Mouse (Mus musculus) megakaryocyte progenitor cell, adult 5-6 weeks (primary cell): Measurements from ENCODE around the gene Fam222b. TPM values are rescaled to one million over a fixed set of nuclear protein-coding genes. Genes with fewer than 3 reads are reported as not detected.

Experiments used
- ATAC-seq: replicated peaks from 2 replicates; pipeline ENCODE4 v1.8.0; 2016; ENCODE audit warnings: mild to moderate bottlenecking, moderate TSS enrichment, inconsistent platforms; ENCODE audit not compliant: poor library complexity
- total RNA-seq, 2 experiments: library from RNA; stranded (forward) in 1 of 2; stranded (reverse) in 1 of 2; fragments of 157-497, 149-512 nt in 1 of 2; fragments of 200-1000 nt in 1 of 2; gene quantifications; 2 replicates each; pipeline versions ENCODE4 v1.2.3 to v1.2.4; 2015 to 2017

Fam222b gene
- total RNA-seq, 2 experiments from 2014 or later: 6.0 to 20.3 TPM

- no peak for ATAC-seq
Measured at GRCm38 (mm10) chr11:78202372-78202771, 107.9 kb downstream of the Fam222b start.

GRCm38 (mm10) chr11:78204287-78204686, 109.8 kb downstream of the Fam222b start:
- no peak for ATAC-seq

- ATAC-seq: no peak
Measured at GRCm38 (mm10) chr11:78205361-78206206, 111.1 kb downstream of the Fam222b start.

Other genes with a start within 250 kb of the Fam222b start
- not detected in 2 replicates for gene Pipox, start 200.6 kb upstream of the Fam222b start, total RNA-seq (2015)
- gene Pipox, start 200.6 kb upstream of the Fam222b start, total RNA-seq (2017): 0.17 and 0.44 TPM in 2 replicates
- gene Sez6, start 163.9 kb upstream of the Fam222b start, total RNA-seq (2015): not detected in 2 replicates
- not detected in 2 replicates for gene Sez6, start 163.9 kb upstream of the Fam222b start, total RNA-seq (2017)
- gene Phf12, start 111.9 kb upstream of the Fam222b start, total RNA-seq (2015): 61.8 and 64.3 TPM in 2 replicates
- 25.9 and 28.8 TPM in 2 replicates for gene Phf12, start 111.9 kb upstream of the Fam222b start, total RNA-seq (2017)
- gene Dhrs13, start 62.4 kb upstream of the Fam222b start, total RNA-seq (2015): 6.7 and 7.2 TPM in 2 replicates
- gene Dhrs13, start 62.4 kb upstream of the Fam222b start, total RNA-seq (2017): 5.6 and 9.7 TPM in 2 replicates
- 48.8 and 50.2 TPM in 2 replicates for gene Flot2, start 56.7 kb upstream of the Fam222b start, total RNA-seq (2015)
- gene Flot2, start 56.7 kb upstream of the Fam222b start, total RNA-seq (2017): 71.5 and 75.5 TPM in 2 replicates
- gene Eral1, start 14.3 kb upstream of the Fam222b start, total RNA-seq (2015): 22.3 and 23.8 TPM in 2 replicates
- gene Eral1, start 14.3 kb upstream of the Fam222b start, total RNA-seq (2017): 25.0 and 26.2 TPM in 2 replicates
- 4.7 TPM in 2 replicates for gene Traf4, start 70.9 kb downstream of the Fam222b start, total RNA-seq (2015)
- gene Traf4, start 70.9 kb downstream of the Fam222b start, total RNA-seq (2017): 2.5 and 3.2 TPM in 2 replicates
- 4.4 and 7.8 TPM in 2 replicates for gene Nek8, start 82.0 kb downstream of the Fam222b start, total RNA-seq (2015)
- 3.4 and 6.0 TPM in 2 replicates for gene Nek8, start 82.0 kb downstream of the Fam222b start, total RNA-seq (2017)
- gene Tlcd1, start 82.1 kb downstream of the Fam222b start, total RNA-seq (2015): 4.0 and 6.3 TPM in 2 replicates
- gene Tlcd1, start 82.1 kb downstream of the Fam222b start, total RNA-seq (2017): 3.5 TPM in 2 replicates
- gene Rpl23a, start 88.9 kb downstream of the Fam222b start, total RNA-seq (2015): 3,991 and 4,341 TPM in 2 replicates
- 2,958 and 3,443 TPM in 2 replicates for gene Rpl23a, start 88.9 kb downstream of the Fam222b start, total RNA-seq (2017)
- 1.3 and 1.5 TPM in 2 replicates for gene Rab34, start 93.8 kb downstream of the Fam222b start, total RNA-seq (2015)
- gene Rab34, start 93.8 kb downstream of the Fam222b start, total RNA-seq (2017): 1.3 and 2.4 TPM in 2 replicates
- 0.10 and 0.15 TPM in 2 replicates for gene Proca1, start 98.7 kb downstream of the Fam222b start, total RNA-seq (2015)
- gene Proca1, start 98.7 kb downstream of the Fam222b start, total RNA-seq (2017): not detected in 2 replicates
- gene Sdf2, start 151.1 kb downstream of the Fam222b start, total RNA-seq (2015): 71.8 and 79.5 TPM in 2 replicates
- gene Sdf2, start 151.1 kb downstream of the Fam222b start, total RNA-seq (2017): 36.0 and 38.3 TPM in 2 replicates
- 34.5 and 36.7 TPM in 2 replicates for gene Supt6, start 151.3 kb downstream of the Fam222b start, total RNA-seq (2015)
- gene Supt6, start 151.3 kb downstream of the Fam222b start, total RNA-seq (2017): 35.9 and 39.9 TPM in 2 replicates
- 49.4 and 56.6 TPM in 2 replicates for gene 2610507B11Rik, start 167.1 kb downstream of the Fam222b start, total RNA-seq (2015)
- 71.2 and 71.5 TPM in 2 replicates for gene 2610507B11Rik, start 167.1 kb downstream of the Fam222b start, total RNA-seq (2017)
- gene BC030499, start 196.2 kb downstream of the Fam222b start, total RNA-seq (2015): 0.22 and 0.30 TPM in 2 replicates
- 0.14 and 2.0 TPM in 2 replicates for gene BC030499, start 196.2 kb downstream of the Fam222b start, total RNA-seq (2017)
- gene Spag5, start 206.9 kb downstream of the Fam222b start, total RNA-seq (2015): 27.0 and 30.0 TPM in 2 replicates
- gene Spag5, start 206.9 kb downstream of the Fam222b start, total RNA-seq (2017): 52.6 and 54.0 TPM in 2 replicates
- 0.15 and 1.0 TPM in 2 replicates for gene Aldoc, start 228.3 kb downstream of the Fam222b start, total RNA-seq (2015)
- 0.17 and 0.54 TPM in 2 replicates for gene Aldoc, start 228.3 kb downstream of the Fam222b start, total RNA-seq (2017)
- 25.6 and 28.6 TPM in 2 replicates for gene Pigs, start 233.8 kb downstream of the Fam222b start, total RNA-seq (2015)
- gene Pigs, start 233.8 kb downstream of the Fam222b start, total RNA-seq (2017): 13.3 and 15.6 TPM in 2 replicates
- gene Unc119, start 248.8 kb downstream of the Fam222b start, total RNA-seq (2015): 27.2 and 34.4 TPM in 2 replicates
- 25.7 and 29.2 TPM in 2 replicates for gene Unc119, start 248.8 kb downstream of the Fam222b start, total RNA-seq (2017)